Mouse (Mus musculus): ENCODE data around the gene Vti1b. TPM values are rescaled to one million over a fixed set of nuclear protein-coding genes. Genes with fewer than 3 reads are reported as not detected.

Gene Vti1b
- total RNA-seq, 1 experiment from 2014 or later: 147 TPM

DNA sequence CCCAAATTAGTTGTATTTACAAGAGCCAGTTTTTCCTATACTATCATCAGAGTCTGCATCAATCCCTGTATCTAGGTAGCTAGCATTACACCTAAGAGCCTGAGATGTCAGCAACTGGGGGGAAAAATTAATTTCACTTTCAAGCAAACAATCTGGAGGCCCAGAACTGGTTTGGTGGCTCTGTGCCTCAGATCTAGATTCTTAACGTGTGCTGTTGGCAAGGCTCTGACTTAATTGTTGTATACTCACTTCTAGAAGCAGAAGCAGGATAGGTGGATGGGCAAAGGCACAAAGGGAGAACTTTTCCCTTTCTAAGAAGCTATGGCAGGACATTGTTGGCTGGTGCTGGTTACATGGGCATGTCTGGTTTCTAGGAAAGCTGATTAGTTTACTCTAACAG, 33.0 kb downstream of the Vti1b start:
- no peak for ATAC-seq (replicated peaks; ENCODE audit: low read depth, poor library complexity, severe bottlenecking)

DNA sequence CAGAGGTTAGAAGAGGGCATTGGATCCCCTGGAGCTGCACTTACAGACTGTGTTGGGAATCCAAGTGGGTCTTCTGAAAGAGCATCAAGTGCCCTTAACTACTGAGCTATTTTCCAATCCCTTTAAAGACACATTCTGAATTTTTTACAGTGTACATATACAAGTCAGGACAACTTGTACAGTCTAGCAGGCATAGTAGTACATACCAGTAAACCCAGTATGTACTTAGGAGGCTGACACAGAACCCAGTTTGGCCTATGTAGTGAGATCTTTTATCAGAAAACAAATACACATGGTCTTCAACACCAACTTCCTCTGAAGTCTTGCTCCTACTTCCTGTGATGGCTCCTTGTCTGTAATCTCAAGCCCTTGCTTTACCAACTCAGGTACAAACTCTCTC, 33.5 kb downstream of the Vti1b start:
- no peak for ATAC-seq (replicated peaks; ENCODE audit: low read depth, poor library complexity, severe bottlenecking)

DNA sequence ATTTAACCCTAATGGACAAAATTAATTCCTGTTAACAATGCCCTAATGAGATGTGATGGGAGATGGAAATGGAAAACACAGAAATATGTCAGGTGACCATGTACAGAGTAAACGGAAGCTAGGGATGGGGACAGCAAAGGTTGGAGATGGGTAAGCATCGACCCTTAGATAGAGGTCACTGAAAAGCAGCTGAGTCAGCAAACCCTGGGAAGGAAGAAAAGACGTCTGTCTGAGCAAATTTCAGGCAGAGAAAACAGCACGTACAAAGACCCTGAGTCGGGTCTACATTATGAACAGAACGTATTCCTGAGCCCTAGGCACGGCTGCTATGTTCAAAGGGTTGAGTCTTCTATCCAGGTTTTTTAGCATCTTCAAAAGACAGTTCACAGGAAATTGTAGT, 35.5 kb downstream of the Vti1b start:
- no peak for ATAC-seq (replicated peaks; ENCODE audit: low read depth, poor library complexity, severe bottlenecking)

DNA sequence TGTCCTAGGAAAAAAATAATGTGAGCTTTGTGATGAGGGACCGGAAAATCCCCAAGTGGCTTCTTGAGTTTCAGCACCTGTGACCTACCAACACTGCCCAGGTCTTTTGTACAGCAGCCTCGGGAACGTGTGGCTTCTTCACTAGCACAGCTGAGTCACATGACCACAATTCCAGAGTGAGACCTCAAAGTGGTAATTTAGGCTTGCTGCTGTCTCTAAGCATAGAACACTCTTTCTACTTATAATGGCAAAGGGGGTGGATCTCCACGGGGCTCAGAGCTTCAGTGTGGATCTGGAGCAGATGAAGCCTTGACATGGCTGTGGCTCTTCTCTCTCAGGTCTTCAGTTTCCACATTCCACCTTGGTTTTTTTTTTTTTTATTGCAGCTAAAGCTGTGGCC, 37.4 kb downstream of the Vti1b start:
- ATAC-seq (replicated peaks; ENCODE audit: low read depth, poor library complexity, severe bottlenecking): no peak

GRCm38 (mm10) chr12:79134676-79135075, 37.8 kb downstream of the Vti1b start:
- no peak for ATAC-seq (replicated peaks; ENCODE audit: low read depth, poor library complexity, severe bottlenecking)

DNA sequence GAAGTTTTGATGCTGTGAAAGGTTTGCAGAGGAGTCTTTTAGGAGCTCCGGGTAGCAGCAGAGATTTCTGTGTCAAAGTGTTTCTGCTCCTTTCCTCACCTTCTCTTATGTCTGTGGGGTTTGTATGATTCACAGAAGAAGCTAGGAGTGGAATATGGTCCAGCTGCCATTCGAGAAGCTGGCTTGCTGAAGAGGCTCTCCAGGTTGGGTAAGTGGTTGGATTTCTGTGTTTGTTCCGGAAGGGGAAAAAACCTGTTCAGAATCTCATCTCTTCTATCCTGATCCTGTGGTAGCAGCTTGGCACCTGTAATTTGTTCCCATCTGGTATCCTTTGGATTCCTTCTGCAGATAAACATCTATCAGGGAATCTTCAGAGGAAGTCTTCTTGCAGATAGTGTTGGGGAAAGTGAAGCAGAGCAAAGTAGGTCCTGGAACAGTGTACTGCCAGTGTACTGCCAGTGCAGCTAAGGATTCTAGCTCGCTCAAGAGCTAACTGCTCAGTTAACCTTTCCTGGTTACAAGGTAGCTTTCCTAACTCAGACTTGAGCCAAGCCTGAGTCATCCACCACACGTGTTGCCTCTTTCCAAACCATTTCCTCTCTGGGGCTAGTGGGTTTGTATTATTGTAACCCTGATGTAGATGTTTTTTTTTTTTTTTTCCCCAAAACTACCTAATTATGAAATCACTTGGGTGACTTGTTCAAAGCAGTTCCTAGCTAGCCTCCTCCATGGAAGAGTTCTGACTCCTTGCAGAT, 40.6 kb downstream of the Vti1b start:
- peak; percentile 63 for ATAC-seq (replicated peaks; ENCODE audit: low read depth, poor library complexity, severe bottlenecking)

DNA sequence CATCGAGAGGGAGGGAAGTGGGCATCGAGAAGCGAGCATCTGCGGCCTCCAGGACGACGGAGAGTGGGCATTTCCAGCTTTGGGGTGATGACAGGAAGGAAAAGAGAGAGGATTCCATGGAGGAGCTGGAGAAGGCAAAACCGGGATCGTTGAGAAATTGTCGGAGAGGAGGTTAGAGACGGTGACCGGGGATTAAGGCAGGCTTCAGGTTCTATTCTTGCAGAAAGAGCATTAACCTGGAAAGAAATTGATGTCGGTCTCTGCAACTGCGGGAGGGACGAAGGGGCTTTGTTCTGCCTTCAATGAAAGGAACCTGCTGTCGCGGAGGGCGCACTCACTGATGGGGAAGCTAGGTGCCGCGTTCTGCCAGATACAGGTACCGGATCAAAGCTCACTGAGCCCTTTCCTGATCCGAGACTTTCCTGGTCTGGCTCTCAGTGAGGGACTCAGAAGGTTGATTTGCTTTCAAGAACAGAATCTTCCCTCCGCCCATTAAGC, 41.2 kb downstream of the Vti1b start:
- no peak for ATAC-seq (replicated peaks; ENCODE audit: low read depth, poor library complexity, severe bottlenecking)

DNA sequence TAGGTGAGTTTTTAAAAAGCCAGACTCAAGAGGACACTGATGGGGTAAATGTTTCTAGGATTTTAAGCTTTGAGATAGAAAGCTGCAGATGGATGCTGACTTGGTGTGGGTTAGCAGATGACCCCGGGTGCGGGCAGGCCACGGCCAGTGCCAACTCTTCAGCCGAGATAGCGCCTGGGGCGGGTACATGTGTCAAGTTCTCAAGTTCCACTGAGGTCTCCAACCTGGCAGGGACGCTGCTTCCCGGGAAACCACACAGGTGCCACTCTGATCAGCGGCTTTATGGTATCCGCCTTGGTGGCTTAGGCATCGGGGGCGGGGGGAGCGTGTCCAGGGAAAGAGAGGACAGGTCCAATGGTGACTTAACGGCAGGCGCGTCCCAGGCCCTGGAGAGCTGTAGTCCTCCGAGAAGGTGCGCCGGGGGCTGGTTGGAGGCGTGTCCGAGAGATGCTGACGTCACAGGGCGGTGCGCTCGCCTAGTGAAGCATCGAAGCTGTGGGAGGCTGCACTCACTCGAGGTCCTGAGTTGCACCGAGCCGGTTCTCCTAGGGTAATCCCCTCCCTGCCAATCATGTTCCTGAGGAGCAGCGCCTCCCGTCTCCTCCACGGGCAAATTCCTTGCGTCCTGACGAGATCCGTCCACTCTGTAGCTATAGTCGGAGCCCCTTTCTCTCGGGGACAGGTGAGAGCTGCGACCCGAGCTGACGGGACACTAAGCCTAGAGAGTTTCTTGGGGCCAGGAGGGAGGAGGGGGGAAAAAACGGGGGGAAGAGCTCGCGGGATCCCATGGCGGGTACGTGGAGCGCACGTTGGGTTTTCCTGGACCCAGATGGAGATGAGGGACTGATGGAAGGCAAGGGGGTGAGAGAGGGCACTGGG, 41.9 kb downstream of the Vti1b start, which contains the start of gene Arg2:
Arg2 (plus strand) TSS at position 479 of the 879 bp plus-strand sequence.
- peak; percentile 97 for ATAC-seq (replicated peaks; ENCODE audit: low read depth, poor library complexity, severe bottlenecking)

DNA sequence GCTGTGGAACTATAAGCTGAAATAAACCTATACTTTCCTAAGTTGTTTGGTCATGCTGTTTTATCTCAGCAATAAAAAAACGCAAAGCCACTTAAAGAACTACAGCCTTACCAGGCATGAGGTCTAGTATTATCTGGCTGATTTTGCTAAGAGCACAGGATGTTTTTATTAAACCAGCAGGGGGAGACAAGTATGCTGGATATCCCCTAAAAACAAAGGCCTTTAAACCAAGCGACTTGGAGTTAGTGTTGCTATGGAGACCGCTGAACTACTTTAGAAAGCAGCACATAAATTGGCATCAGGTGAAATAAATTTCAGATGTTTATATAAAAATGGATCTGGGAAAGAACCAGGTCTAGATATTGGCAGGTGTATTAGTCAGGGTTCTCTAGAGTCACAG, 49.6 kb downstream of the Vti1b start:
- ATAC-seq (replicated peaks; ENCODE audit: low read depth, poor library complexity, severe bottlenecking): peak; percentile 77; the same call in 1 of the 2 replicates

GRCm38 (mm10) chr12:79118991-79119390, 53.5 kb downstream of the Vti1b start:
- ATAC-seq (replicated peaks; ENCODE audit: low read depth, poor library complexity, severe bottlenecking): no peak

Other genes with a start within 250 kb of the Vti1b start
- gene Tmem229b, start 165.0 kb downstream of the Vti1b start, total RNA-seq (2017): 74.7 and 76.7 TPM in 2 replicates
- gene Plekhh1, start 143.5 kb downstream of the Vti1b start, total RNA-seq (2017): 0.41 and 2.1 TPM in 2 replicates
- 23.6 and 25.6 TPM in 2 replicates for gene Pigh, start 83.0 kb downstream of the Vti1b start, total RNA-seq (2017)
- not detected in 2 replicates for gene Arg2, start 41.9 kb downstream of the Vti1b start, total RNA-seq (2017)
- 24.7 and 25.1 TPM in 2 replicates for gene Rdh11, start 19.6 kb upstream of the Vti1b start, total RNA-seq (2017)
- 0.73 and 5.1 TPM in 2 replicates for gene Rdh12, start 36.2 kb upstream of the Vti1b start, total RNA-seq (2017)
- 6.5 and 16.3 TPM in 2 replicates for gene Zfyve26, start 123.6 kb upstream of the Vti1b start, total RNA-seq (2017)
- 10.8 and 12.8 TPM in 2 replicates for gene Rad51b, start 124.6 kb upstream of the Vti1b start, total RNA-seq (2017)